Mouse (Mus musculus) cerebellum, adult 2 months (tissue): Measurements from ENCODE around the gene Kif27.

Source experiments
- CTCF ChIP-seq: fragments of 200-500 bp; IDR thresholded peaks from 2 replicates; pipeline ENCODE4 v1.5.1; 2011; ENCODE audit warnings: low read depth, mild to moderate bottlenecking, control low read depth, low read length, moderate library complexity, borderline replicate concordance; ENCODE audit not compliant: insufficient read depth
- POLR2A ChIP-seq: fragments of 200-500 bp; IDR thresholded peaks from 2 replicates; pipeline ENCODE4 v1.6.1; 2011; ENCODE audit warnings: low read length, control low read depth, borderline replicate concordance; ENCODE audit not compliant: insufficient read depth

DNA sequence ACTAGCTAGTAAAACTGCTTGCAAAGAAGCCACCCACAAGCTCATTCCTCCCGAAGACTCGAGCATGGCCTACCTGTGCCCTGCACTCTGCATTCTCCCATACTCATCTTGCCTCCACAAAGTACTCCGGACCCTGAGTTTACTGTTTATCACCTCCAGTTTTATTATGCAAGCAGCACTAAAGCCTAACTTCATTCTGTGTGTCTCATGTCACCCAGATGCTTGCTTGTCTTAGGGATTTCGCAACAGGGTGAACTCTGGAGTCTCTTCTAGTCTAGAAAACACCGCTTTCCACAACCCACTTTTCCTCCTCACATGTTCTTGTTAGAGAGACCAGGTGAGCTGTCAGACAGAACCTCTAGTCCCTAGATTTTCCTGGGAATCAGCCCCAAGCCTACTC is 110.0 kb downstream of the Kif27 start:
- TF ChIP-seq POLR2A (no peak), CTCF (no peak)
